Mouse (Mus musculus) CH12.LX (cell line): ENCODE measurements around the gene Pde12. TPM values are rescaled to one million over a fixed set of nuclear protein-coding genes. Genes with fewer than 3 reads are reported as not detected.

Experiments used
- DNase-seq: peaks from one replicate; pipeline ENCODE4 v3.0.0-alpha.2; 2013; ENCODE audit errors: extremely low read depth
- H3K27ac ChIP-seq: 2 replicates; pipeline ENCODE4 v1.5.1; 2012; ENCODE audit warnings: low read depth, mild to moderate bottlenecking, control low read depth, moderate library complexity; ENCODE audit not compliant: insufficient read depth
- H3K27me3 ChIP-seq: replicated peaks from 2 replicates; pipeline ENCODE3; 2012; ENCODE audit warnings: inconsistent platforms
- H3K36me3 ChIP-seq, 2 experiments: replicated peaks in 1 of 2; 2 replicates each; pipeline versions ENCODE3 to v1.6.1; 2012; ENCODE audit warnings: inconsistent platforms in 1 of 2, low read length in 1 of 2, mild to moderate bottlenecking in 1 of 2, mixed read lengths in 1 of 2, moderate library complexity in 1 of 2; ENCODE audit not compliant: control insufficient read depth in 1 of 2, insufficient read depth in 1 of 2
- H3K4me1 ChIP-seq, 2 experiments: 2 replicates each; pipeline ENCODE4 v1.6.1; 2012; ENCODE audit warnings: inconsistent platforms in 1 of 2, moderate library complexity in 1 of 2; ENCODE audit not compliant: insufficient read depth in 2 of 2, control insufficient read depth in 1 of 2
- H3K4me2 ChIP-seq: 2 replicates; pipeline ENCODE4 v1.6.1; 2012; ENCODE audit warnings: low read depth, mild to moderate bottlenecking, control low read depth; ENCODE audit not compliant: poor library complexity, insufficient read depth, severe bottlenecking
- H3K4me3 ChIP-seq, 3 experiments: fragments of 150-350 bp in 1 of 3; sonication (generic) in 1 of 3; replicated peaks in 1 of 3; 2 replicates each; pipeline versions ENCODE3 to v1.5.1; 2011 to 2012; ENCODE audit warnings: low read depth in 2 of 3, low read length in 2 of 3, mild to moderate bottlenecking in 2 of 3, moderate library complexity in 2 of 3, control low read depth in 1 of 3, improper control_type of control experiment in 1 of 3, inconsistent platforms in 1 of 3, mixed read lengths in 1 of 3; ENCODE audit not compliant: poor library complexity in 1 of 3
- H3K79me2 ChIP-seq: replicated peaks from 2 replicates; pipeline ENCODE4 v1.6.1; 2012; ENCODE audit warnings: mild to moderate bottlenecking, moderate library complexity; ENCODE audit not compliant: control insufficient read depth, poor library complexity, insufficient read depth, severe bottlenecking; ENCODE audit errors: extremely low read depth
- H3K9ac ChIP-seq: 2 replicates; pipeline ENCODE4 v1.6.1; 2012; ENCODE audit warnings: low read depth, mild to moderate bottlenecking, control low read depth, moderate library complexity; ENCODE audit not compliant: insufficient read depth
- H3K9me3 ChIP-seq: replicated peaks from 2 replicates; pipeline ENCODE3; 2012; ENCODE audit warnings: low read length, inconsistent platforms, mixed read lengths
- BHLHE40 ChIP-seq: IDR thresholded peaks from 2 replicates; pipeline ENCODE4 v1.6.1; 2011; ENCODE audit warnings: mild to moderate bottlenecking, low read depth, low read length, improper control_type of control experiment
- CHD1 ChIP-seq: IDR thresholded peaks from 2 replicates; pipeline ENCODE4 v1.6.1; 2012; ENCODE audit warnings: low read depth, low read length, improper control_type of control experiment, inconsistent platforms
- CHD2 ChIP-seq: IDR thresholded peaks from 2 replicates; pipeline ENCODE4 v1.6.1; 2011; ENCODE audit warnings: low read length, improper control_type of control experiment
- ELF1 ChIP-seq: IDR thresholded peaks from 2 replicates; pipeline ENCODE4 v1.6.1; 2014; ENCODE audit warnings: low read depth, mild to moderate bottlenecking, inconsistent platforms, low read length, improper control_type of control experiment
- ETS1 ChIP-seq: conservative IDR thresholded peaks from 2 replicates; pipeline ENCODE4 v1.6.1; 2012; ENCODE audit warnings: low read depth, mild to moderate bottlenecking, inconsistent platforms, low read length, improper control_type of control experiment, moderate library complexity
- GABPA ChIP-seq: IDR thresholded peaks from 2 replicates; pipeline ENCODE4 v1.6.1; 2012; ENCODE audit warnings: low read depth, low read length, improper control_type of control experiment, inconsistent platforms; ENCODE audit not compliant: insufficient replicate concordance
- HCFC1 ChIP-seq: IDR thresholded peaks from 2 replicates; pipeline ENCODE4 v1.6.1; 2012; ENCODE audit warnings: low read depth, mild to moderate bottlenecking, inconsistent platforms, low read length, improper control_type of control experiment
- IRF4 ChIP-seq: IDR thresholded peaks from 2 replicates; pipeline ENCODE4 v1.6.1; 2014; ENCODE audit warnings: low read depth, mild to moderate bottlenecking, inconsistent platforms, low read length, improper control_type of control experiment
- KAT2A ChIP-seq: IDR thresholded peaks from 2 replicates; pipeline ENCODE4 v1.6.1; 2012; ENCODE audit warnings: low read length, improper control_type of control experiment, inconsistent platforms; ENCODE audit not compliant: insufficient replicate concordance
- MAZ ChIP-seq: IDR thresholded peaks from 2 replicates; pipeline ENCODE4 v1.6.1; 2012; ENCODE audit warnings: low read depth, mild to moderate bottlenecking, inconsistent platforms, low read length, improper control_type of control experiment, moderate library complexity
- MEF2A ChIP-seq: IDR thresholded peaks from 2 replicates; pipeline ENCODE4 v1.6.1; 2014; ENCODE audit warnings: low read depth, mild to moderate bottlenecking, inconsistent platforms, low read length, improper control_type of control experiment, borderline replicate concordance
- MXI1 ChIP-seq: IDR thresholded peaks from 2 replicates; pipeline ENCODE4 v1.6.1; 2011; ENCODE audit warnings: mild to moderate bottlenecking, low read depth, low read length, improper control_type of control experiment
- MYC ChIP-seq: IDR thresholded peaks from 2 replicates; pipeline ENCODE4 v1.6.1; 2011; ENCODE audit warnings: low read depth, mild to moderate bottlenecking, improper control_type of control experiment, low read length
- NELFE ChIP-seq: IDR thresholded peaks from 2 replicates; pipeline ENCODE4 v1.6.1; 2011; ENCODE audit warnings: low read depth, low read length, improper control_type of control experiment
- NRF1 ChIP-seq: IDR thresholded peaks from 2 replicates; pipeline ENCODE4 v1.6.1; 2014; ENCODE audit warnings: low read depth, mild to moderate bottlenecking, inconsistent platforms, low read length, improper control_type of control experiment, moderate library complexity
- POLR2A ChIP-seq: IDR thresholded peaks from 2 replicates; pipeline ENCODE4 v1.6.1; 2011; ENCODE audit warnings: low read depth, mild to moderate bottlenecking, improper control_type of control experiment, low read length
- POLR2AphosphoS2 ChIP-seq: IDR thresholded peaks from 2 replicates; pipeline ENCODE4 v1.6.1; 2011; ENCODE audit warnings: low read depth, low read length, improper control_type of control experiment
- SIN3A ChIP-seq: IDR thresholded peaks from 2 replicates; pipeline ENCODE4 v1.6.1; 2012; ENCODE audit warnings: low read length, improper control_type of control experiment, inconsistent platforms
- SMC3 ChIP-seq: IDR thresholded peaks from 2 replicates; pipeline ENCODE4 v1.6.1; 2011; ENCODE audit warnings: low read depth, low read length, improper control_type of control experiment
- TBP ChIP-seq: conservative IDR thresholded peaks from 2 replicates; pipeline ENCODE4 v1.6.1; 2011; ENCODE audit warnings: low read depth, low read length, improper control_type of control experiment
- TCF12 ChIP-seq: IDR thresholded peaks from 2 replicates; pipeline ENCODE4 v1.6.1; 2014; ENCODE audit warnings: low read depth, mild to moderate bottlenecking, inconsistent platforms, low read length, improper control_type of control experiment
- UBTF ChIP-seq: IDR thresholded peaks from 2 replicates; pipeline ENCODE4 v1.6.1; 2012; ENCODE audit warnings: low read depth, mild to moderate bottlenecking, inconsistent platforms, low read length, improper control_type of control experiment, moderate library complexity
- ZMIZ1 ChIP-seq: IDR thresholded peaks from 2 replicates; pipeline ENCODE4 v1.6.1; 2012; ENCODE audit warnings: low read depth, mild to moderate bottlenecking, inconsistent platforms, low read length, improper control_type of control experiment
- dilution Hi-C: fragments of 300-500 bp; cut with MboI; formaldehyde crosslinking; loops from 2 replicates; pipeline ENCODE4 v1.14.3; 2020; ENCODE audit warnings: low sequenced_read_pairs; ENCODE audit not compliant: extremely low pct_unique_long_range_greater_than_20kb, extremely low pct_ligation_motif_present
- in situ Hi-C: fragments of 300-500 bp; cut with MboI; formaldehyde crosslinking; loops from 3 replicates; pipeline ENCODE4 v1.14.3; 2019; ENCODE audit warnings: low sequenced_read_pairs, low pct_ligation_motif_present, low pct_unique_long_range_greater_than_20kb, mixed read lengths
- polyA plus RNA-seq: library from polyadenylated mRNA; unstranded; fragments of >175 nt; gene quantifications from 2 replicates; pipeline ENCODE4 v1.2.1, GENCODE M21; 2012; ENCODE audit warnings: low read depth; ENCODE audit not compliant: insufficient read length
- total RNA-seq, 2 experiments: library from RNA; depleted of rRNA; stranded (reverse); fragments of 300-350 nt in 1 of 2; fragments of >200 nt in 1 of 2; gene quantifications; 2 replicates each; pipeline ENCODE4 v1.2.3; 2012 to 2014

Gene Pde12
- total and polyA plus RNA-seq, 3 experiments = 8.4 to 14.9 (median 14.2) TPM

- dilution Hi-C loops (no loop called here), in situ Hi-C loops (no loop called here)
- H3K4me1 ChIP-seq = peaks cover 1 to 29% of the 10 kb centered on the region in 2 experiments; a peak in 3 of 4 replicates
- DNase-seq = peak; percentile 99
- H3K4me2 ChIP-seq = peak within 1 kb of the TSS; percentile 82
- peaks cover 0 to 2% of the 10 kb centered on the region in 2 experiments for H3K36me3 ChIP-seq
- H3K9ac ChIP-seq = peak within 1 kb of the TSS; percentile 96
- peak within 1 kb of the TSS; percentile 65 to 95 (median 84) for H3K4me3 ChIP-seq
- no peaks in the 10 kb centered on the region for H3K9me3 ChIP-seq
- H3K27ac ChIP-seq = peak within 1 kb of the TSS; percentile 67
- TF ChIP-seq HCFC1 (peak; percentile 89), KAT2A (peak; percentile 85; the same call in 1 of the 2 replicates), MEF2A (peak; percentile 70; the same call in 1 of the 2 replicates), CHD2 (peak; percentile 77; the same call in 1 of the 2 replicates), MAZ (no peak), CHD1 (no peak), MYC (no peak), SIN3A (peak; percentile 77), POLR2AphosphoS2 (peak; percentile 91), TBP (peak; percentile 92), ELF1 (peak; percentile 96), POLR2A (peak; percentile 92), MXI1 (peak; percentile 58), BHLHE40 (peak; percentile 13; the same call in 1 of the 2 replicates), SMC3 (no peak), GABPA (peak; percentile 22; the same call in 1 of the 2 replicates), ETS1 (peak; percentile 8), TCF12 (peak; percentile 72), NRF1 (peak; percentile 94), ZMIZ1 (peak; percentile 96), NELFE (peak; percentile 73), IRF4 (peak; percentile 49; the same call in 1 of the 2 replicates), UBTF (no peak)
- no peaks in the 10 kb centered on the region for H3K27me3 ChIP-seq
- peaks cover 48% of the 10 kb centered on the region for H3K79me2 ChIP-seq
These were observed 31.6 kb downstream of the Pde12 start, which contains the start of gene Arf4 for GRCm38 (mm10) chr14:26637851-26638707. Gene Arf4, plus strand, starts transcription at chr14:26638074.
